ENCODE assay signal across 8 mouse cellular contexts in the genomic region with DNA sequence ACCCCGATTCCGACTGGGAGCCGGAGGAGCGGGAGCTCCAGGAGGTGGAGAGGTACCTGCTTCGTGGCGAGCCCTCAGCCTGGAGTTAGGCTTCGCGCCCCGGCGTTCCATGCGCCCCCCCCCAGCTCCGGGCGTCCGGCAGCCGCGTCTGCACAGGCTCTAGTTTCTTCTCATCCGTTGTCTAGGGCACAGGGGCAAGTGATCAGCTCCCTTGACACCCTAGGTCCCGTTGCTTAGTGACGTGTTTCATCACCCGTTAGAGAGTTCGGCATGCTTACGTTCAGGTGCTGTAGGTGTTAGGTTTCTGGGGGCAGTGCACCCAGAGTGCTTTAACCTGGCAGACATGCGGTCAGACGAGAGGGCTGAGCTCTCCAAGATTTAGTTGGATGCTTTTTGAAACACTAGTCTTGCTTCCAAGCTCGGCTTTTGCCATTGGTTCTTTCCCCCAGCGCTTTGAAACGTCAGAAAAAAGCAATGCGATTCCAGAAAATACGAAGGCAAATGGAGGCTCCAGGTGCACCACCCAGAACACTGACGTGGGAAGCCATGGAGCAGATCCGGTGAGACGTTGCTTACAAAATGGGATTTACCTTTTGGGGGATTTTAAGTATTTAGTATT. TPM values are rescaled to one million over a fixed set of nuclear protein-coding genes. Genes with fewer than 3 reads are reported as not detected.
DNase-seq lines count a peak whose midpoint lies in the region; ATAC-seq and TF ChIP-seq lines count a peak whose summit lies in the region.

No protein-coding gene starts in this region.

- peak overlapping the region; percentile 81 for H3K4me2 ChIP-seq in heart, embryonic 16.5 days (ENCODE audit: low read depth, low read length)
- peak overlapping the region; percentile 86 for H3K4me2 ChIP-seq in embryonic facial prominence, embryonic 13.5 days
- peak overlapping the region; percentile 79 for H3K4me2 ChIP-seq in intestine, postnatal 0 days (replicated peaks; ENCODE audit: low read depth)
- peak overlapping the region; percentile 78 for H3K4me2 ChIP-seq in midbrain, embryonic 13.5 days (replicated peaks)

- peak overlapping the region; percentile 67 for H3K27ac ChIP-seq in heart, embryonic 16.5 days (ENCODE audit: low read length)
- peak overlapping the region; percentile 83 for H3K27ac ChIP-seq in embryonic facial prominence, embryonic 13.5 days
- peak overlapping the region; percentile 76 for H3K27ac ChIP-seq in intestine, postnatal 0 days (ENCODE audit: low read depth, low read length)
- peak overlapping the region; percentile 73 for H3K27ac ChIP-seq in midbrain, embryonic 13.5 days

- no peak for TF ChIP-seq CTCF in intestine, postnatal 0 days (IDR thresholded peaks at IDR 0.05; ENCODE audit: low read depth)

- peaks cover 10% of the 10 kb centered on the region for H3K4me1 ChIP-seq in heart, embryonic 16.5 days (ENCODE audit: control insufficient read depth, insufficient read depth, low read length)
- H3K4me1 ChIP-seq in embryonic facial prominence, embryonic 13.5 days: peaks cover 13% of the 10 kb centered on the region
- H3K4me1 ChIP-seq in intestine, postnatal 0 days (replicated peaks; ENCODE audit: control insufficient read depth, insufficient read depth, low read length): peaks cover 6% of the 10 kb centered on the region; the same call in 1 of the 2 replicates
- peaks cover 14% of the 10 kb centered on the region for H3K4me1 ChIP-seq in midbrain, embryonic 13.5 days (replicated peaks)

- no peak for DNase-seq in heart, postnatal 10 days
- peak; percentile 48 for DNase-seq in ES-CJ7 (ENCODE audit: low read depth, low spot score)
- no peak for DNase-seq in ovary, postnatal 36 days (ENCODE audit: low spot score)
- no peak for DNase-seq in urinary bladder, postnatal 10 days (ENCODE audit: low spot score)

- peaks cover 23% of the 10 kb centered on the region for H3K27me3 ChIP-seq in heart, embryonic 16.5 days (ENCODE audit: control insufficient read depth, insufficient read depth, low read length)
- peaks cover 33% of the 10 kb centered on the region for H3K27me3 ChIP-seq in embryonic facial prominence, embryonic 13.5 days
- no peaks in the 10 kb centered on the region for H3K27me3 ChIP-seq in intestine, postnatal 0 days (replicated peaks; ENCODE audit: control insufficient read depth, insufficient read depth, low read length)
- peaks cover 35% of the 10 kb centered on the region for H3K27me3 ChIP-seq in midbrain, embryonic 13.5 days

- WGBS in heart, embryonic 16.5 days: 2% methylated on average over 32 of the region's 32 CpGs
- under 1% methylated on average over 32 of the region's 32 CpGs for WGBS in embryonic facial prominence, embryonic 13.5 days
- WGBS in intestine, postnatal 0 days: under 1% methylated on average over 30 of the region's 32 CpGs
- WGBS in midbrain, embryonic 13.5 days: under 1% methylated on average over 30 of the region's 32 CpGs

- no peak for ATAC-seq in heart, embryonic 16.5 days (replicated peaks; ENCODE audit: extremely low read depth, insufficient read depth, low FRiP score)
- 0 out of 2 replicates have a peak, but pooled peaks have one; percentile 38 for ATAC-seq in embryonic facial prominence, embryonic 13.5 days (ENCODE audit: insufficient number of reproducible peaks, insufficient read depth, low FRiP score, low TSS enrichment, low read depth)
- peak; percentile 49 for ATAC-seq in intestine, postnatal 0 days
- ATAC-seq in midbrain, embryonic 13.5 days: peak; percentile 75

- intact Hi-C loops in heart, postnatal 10 days (cut with DNase I): no loop called here

- H3K9me3 ChIP-seq in heart, embryonic 16.5 days (replicated peaks; ENCODE audit: control insufficient read depth, low read length): no peaks in the 10 kb centered on the region
- H3K9me3 ChIP-seq in embryonic facial prominence, embryonic 13.5 days: no peaks in the 10 kb centered on the region
- no peaks in the 10 kb centered on the region for H3K9me3 ChIP-seq in intestine, postnatal 0 days (ENCODE audit: control insufficient read depth)
- H3K9me3 ChIP-seq in midbrain, embryonic 13.5 days: no peaks in the 10 kb centered on the region

- peak overlapping the region; percentile 81 for H3K4me3 ChIP-seq in heart, embryonic 16.5 days (ENCODE audit: low read length)
- H3K4me3 ChIP-seq in embryonic facial prominence, embryonic 13.5 days: peak overlapping the region; percentile 89
- peak overlapping the region; percentile 74 for H3K4me3 ChIP-seq in intestine, postnatal 0 days (ENCODE audit: low read depth, low read length)
- H3K4me3 ChIP-seq in midbrain, embryonic 13.5 days (replicated peaks): peak overlapping the region; percentile 80

- peaks cover 15% of the 10 kb centered on the region for H3K36me3 ChIP-seq in heart, embryonic 16.5 days (ENCODE audit: control insufficient read depth, insufficient read depth)
- H3K36me3 ChIP-seq in embryonic facial prominence, embryonic 13.5 days: peaks cover 32% of the 10 kb centered on the region
- peaks cover 14% of the 10 kb centered on the region; the same call in 1 of the 2 replicates for H3K36me3 ChIP-seq in intestine, postnatal 0 days (ENCODE audit: control insufficient read depth, insufficient read depth)
- peaks cover 29% of the 10 kb centered on the region for H3K36me3 ChIP-seq in midbrain, embryonic 13.5 days

- peak overlapping the region; percentile 86 for H3K9ac ChIP-seq in heart, embryonic 16.5 days (ENCODE audit: low read length)
- H3K9ac ChIP-seq in embryonic facial prominence, embryonic 13.5 days: peak overlapping the region; percentile 91
- H3K9ac ChIP-seq in intestine, postnatal 0 days (ENCODE audit: low read depth, low read length): peak overlapping the region; percentile 75
- peak overlapping the region; percentile 86 for H3K9ac ChIP-seq in midbrain, embryonic 13.5 days (replicated peaks)

RNA-seq across cellular contexts. Expression of gene Ngrn, which starts 0.5 kb away (rescaled TPM):
- 39.8 and 45.0 TPM in 2 replicates for polyA plus RNA-seq in heart, embryonic 16.5 days (2015; fragmentation: Nextera tagmentation; extraction: Ambion mirVana)
- 10 to 100 TPM; 24.0 to 27.5 TPM for total RNA-seq in heart, postnatal 10 days (2021)
- polyA plus RNA-seq in embryonic facial prominence, embryonic 13.5 days (2015; fragmentation: Nextera tagmentation; extraction: Ambion mirVana): 52.2 and 52.5 TPM in 2 replicates
- polyA plus RNA-seq in intestine, postnatal 0 days (2015; fragmentation: Nextera tagmentation; extraction: Ambion mirVana): 28.2 and 30.2 TPM in 2 replicates
- polyA plus RNA-seq in midbrain, embryonic 13.5 days (2015; fragmentation: Nextera tagmentation; extraction: Ambion mirVana): 63.8 and 64.3 TPM in 2 replicates

RNA-seq across cellular contexts. Expression of gene Vps33b, which starts 8.0 kb away (rescaled TPM):
- 10.3 and 12.7 TPM in 2 replicates for polyA plus RNA-seq in heart, embryonic 16.5 days (2015; fragmentation: Nextera tagmentation; extraction: Ambion mirVana)
- total RNA-seq in heart, postnatal 10 days (2021): 10 to 100 TPM in 1 of 2 experiments, 1 to 10 TPM in 1; 7.7 to 10.9 TPM
- 13.8 and 16.2 TPM in 2 replicates for polyA plus RNA-seq in embryonic facial prominence, embryonic 13.5 days (2015; fragmentation: Nextera tagmentation; extraction: Ambion mirVana)
- polyA plus RNA-seq in intestine, postnatal 0 days (2015; fragmentation: Nextera tagmentation; extraction: Ambion mirVana): 11.7 and 12.9 TPM in 2 replicates
- 25.1 and 25.2 TPM in 2 replicates for polyA plus RNA-seq in midbrain, embryonic 13.5 days (2015; fragmentation: Nextera tagmentation; extraction: Ambion mirVana)

RNA-seq across cellular contexts. Expression of gene Ttll13, which starts 15.3 kb away (rescaled TPM):
- polyA plus RNA-seq in heart, embryonic 16.5 days (2015; fragmentation: Nextera tagmentation; extraction: Ambion mirVana): 0.60 and 1.2 TPM in 2 replicates
- under 1 TPM; 0.45 to 0.74 TPM for total RNA-seq in heart, postnatal 10 days (2021)
- polyA plus RNA-seq in embryonic facial prominence, embryonic 13.5 days (2015; fragmentation: Nextera tagmentation; extraction: Ambion mirVana): 0.90 and 2.3 TPM in 2 replicates
- 0.77 and 1.3 TPM in 2 replicates for polyA plus RNA-seq in intestine, postnatal 0 days (2015; fragmentation: Nextera tagmentation; extraction: Ambion mirVana)
- polyA plus RNA-seq in midbrain, embryonic 13.5 days (2015; fragmentation: Nextera tagmentation; extraction: Ambion mirVana): 1.9 and 2.0 TPM in 2 replicates

RNA-seq across cellular contexts. Expression of gene Gdpgp1, which starts 28.8 kb away (rescaled TPM):
- polyA plus RNA-seq in heart, embryonic 16.5 days (2015; fragmentation: Nextera tagmentation; extraction: Ambion mirVana): 3.2 and 4.2 TPM in 2 replicates
- 1 to 10 TPM; 2.2 to 2.4 TPM for total RNA-seq in heart, postnatal 10 days (2021)
- polyA plus RNA-seq in embryonic facial prominence, embryonic 13.5 days (2015; fragmentation: Nextera tagmentation; extraction: Ambion mirVana): 3.8 TPM in 2 replicates
- polyA plus RNA-seq in intestine, postnatal 0 days (2015; fragmentation: Nextera tagmentation; extraction: Ambion mirVana): 6.5 and 7.4 TPM in 2 replicates
- polyA plus RNA-seq in midbrain, embryonic 13.5 days (2015; fragmentation: Nextera tagmentation; extraction: Ambion mirVana): 4.2 and 4.3 TPM in 2 replicates

RNA-seq across cellular contexts. Expression of gene Cib1, which starts 28.9 kb away (rescaled TPM):
- 65.6 and 65.9 TPM in 2 replicates for polyA plus RNA-seq in heart, embryonic 16.5 days (2015; fragmentation: Nextera tagmentation; extraction: Ambion mirVana)
- 10 to 100 TPM; 27.8 to 28.1 TPM for total RNA-seq in heart, postnatal 10 days (2021)
- 69.9 and 71.1 TPM in 2 replicates for polyA plus RNA-seq in embryonic facial prominence, embryonic 13.5 days (2015; fragmentation: Nextera tagmentation; extraction: Ambion mirVana)
- 526 and 531 TPM in 2 replicates for polyA plus RNA-seq in intestine, postnatal 0 days (2015; fragmentation: Nextera tagmentation; extraction: Ambion mirVana)
- 30.1 and 38.1 TPM in 2 replicates for polyA plus RNA-seq in midbrain, embryonic 13.5 days (2015; fragmentation: Nextera tagmentation; extraction: Ambion mirVana)
